Mouse (Mus musculus) brain, embryonic 14.5 days (tissue): Measurements from ENCODE around the gene Tmem91.

Source experiments
- CTCF ChIP-seq: fragments of 200-500 bp; IDR thresholded peaks from 2 replicates; pipeline ENCODE4 v1.5.1; 2012; ENCODE audit warnings: inconsistent platforms, mild to moderate bottlenecking, moderate library complexity, borderline replicate concordance; ENCODE audit not compliant: insufficient read depth, insufficient read length; ENCODE audit errors: extremely low read depth
- POLR2A ChIP-seq: fragments of 200-500 bp; IDR thresholded peaks from 2 replicates; pipeline ENCODE4 v1.6.1; 2012; ENCODE audit warnings: mild to moderate bottlenecking, inconsistent platforms, borderline replicate concordance; ENCODE audit not compliant: poor library complexity, insufficient read depth, insufficient read length, severe bottlenecking; ENCODE audit errors: extremely low read depth

GRCm38 (mm10) chr7:25710519-25711130, 35.7 kb upstream of the Tmem91 start:
- TF ChIP-seq CTCF (no peak), POLR2A (no peak)
